Mouse (Mus musculus) liver, adult 2 months (tissue): ENCODE measurements around the gene Nxph1.

Source experiments
- CTCF ChIP-seq: fragments of 200-500 bp; IDR thresholded peaks from 2 replicates; pipeline ENCODE4 v1.5.1; 2011; ENCODE audit warnings: low read depth, low read length, control low read depth
- POLR2A ChIP-seq: fragments of 200-500 bp; IDR thresholded peaks from 2 replicates; pipeline ENCODE4 v1.6.1; 2011; ENCODE audit warnings: low read length, control low read depth; ENCODE audit not compliant: insufficient read depth; ENCODE audit errors: extremely low read depth

DNA sequence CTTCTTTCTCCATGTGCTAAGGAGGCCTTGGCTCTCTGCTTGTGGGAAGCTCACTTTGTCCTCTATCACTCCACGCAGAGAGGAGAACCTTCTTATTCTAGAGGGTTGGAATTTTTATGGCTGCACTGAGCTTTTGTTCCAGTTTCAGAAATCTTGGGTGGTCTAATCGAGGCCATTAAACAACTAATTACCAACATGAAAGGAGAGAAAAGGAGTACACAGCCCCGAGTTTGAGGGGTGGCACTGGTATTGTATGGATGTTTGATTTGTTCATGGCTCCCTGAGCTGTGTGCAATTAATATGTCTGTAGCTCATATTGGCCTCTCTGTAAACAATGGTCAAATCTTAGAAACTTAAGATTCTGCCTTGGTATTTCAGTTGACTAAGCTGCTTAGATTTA, 54.5 kb downstream of the Nxph1 start:
- no peak for TF ChIP-seq POLR2A
- TF ChIP-seq CTCF = no peak
